Mouse (Mus musculus) kidney, embryonic 15.5 days (tissue): ENCODE results near the gene Mtch2. TPM values are rescaled to one million over a fixed set of nuclear protein-coding genes. Genes with fewer than 3 reads are reported as not detected.

Source experiments
- ATAC-seq: fragments of 200-750 bp; cut with Nextera tagmentation; replicated peaks from 2 replicates; pipeline ENCODE4 v1.8.0; 2017; ENCODE audit warnings: moderate TSS enrichment; ENCODE audit not compliant: low FRiP score
- H3K27ac ChIP-seq: fragments of 300-500 bp; sonication (generic); 2 replicates; pipeline ENCODE4 v1.5.1; 2015; ENCODE audit warnings: mild to moderate bottlenecking, inconsistent platforms
- H3K27me3 ChIP-seq: fragments of 300-500 bp; sonication (generic); 2 replicates; pipeline ENCODE4 v1.6.1; 2015; ENCODE audit warnings: inconsistent platforms
- H3K36me3 ChIP-seq: fragments of 300-500 bp; sonication (generic); 2 replicates; pipeline ENCODE4 v1.6.1; 2015; ENCODE audit warnings: inconsistent platforms
- H3K4me1 ChIP-seq: fragments of 300-500 bp; sonication (generic); 2 replicates; pipeline ENCODE4 v1.6.1; 2015; ENCODE audit warnings: inconsistent platforms
- H3K4me2 ChIP-seq: fragments of 300-500 bp; sonication (generic); 2 replicates; pipeline ENCODE4 v1.6.1; 2015; ENCODE audit warnings: moderate library complexity, mild to moderate bottlenecking, inconsistent platforms
- H3K4me3 ChIP-seq: fragments of 300-500 bp; sonication (generic); replicated peaks from 2 replicates; pipeline ENCODE4 v1.5.1; 2015; ENCODE audit warnings: mild to moderate bottlenecking, inconsistent platforms
- H3K9ac ChIP-seq: fragments of 300-500 bp; sonication (generic); 2 replicates; pipeline ENCODE4 v1.6.1; 2015; ENCODE audit warnings: mild to moderate bottlenecking, inconsistent platforms
- H3K9me3 ChIP-seq: fragments of 300-500 bp; sonication (generic); replicated peaks from 2 replicates; pipeline ENCODE4 v1.6.1; 2016; ENCODE audit warnings: inconsistent platforms
- WGBS: fragments of 180-500 bp; shearing (Covaris S2); methylation state at CpG from one replicate; pipeline ENCODE4 v1.1.7; 2015; ENCODE audit warnings: mixed read lengths; 5-methylcytosine and 5-hydroxymethylcytosine counted together
- polyA plus RNA-seq: library from polyadenylated mRNA; unstranded; fragments of >200 nt; fragmentation: Nextera tagmentation; extraction: Ambion mirVana; gene quantifications from 2 replicates; pipeline ENCODE4 v1.2.1, GENCODE M21; 2015

Mtch2 gene
- polyA plus RNA-seq, 1 experiment from 2014 or later = 208 TPM

GRCm38 (mm10) chr2:90833502-90833901 is 13.5 kb upstream of the Mtch2 start:
- Histone ChIP-seq H3K4me3 (no peak overlapping the region), H3K36me3 (no peaks in the 10 kb centered on the region), H3K4me2 (no peak overlapping the region), H3K27me3 (0 out of 2 replicates have a peak, but pooled peaks cover 3% of the 10 kb centered on the region), H3K4me1 (no peaks in the 10 kb centered on the region), H3K27ac (no peak overlapping the region), H3K9me3 (no peaks in the 10 kb centered on the region), H3K9ac (no peak overlapping the region)
- ATAC-seq = no peak
- 78% methylated on average over 5 of the region's 5 CpGs for WGBS

DNA sequence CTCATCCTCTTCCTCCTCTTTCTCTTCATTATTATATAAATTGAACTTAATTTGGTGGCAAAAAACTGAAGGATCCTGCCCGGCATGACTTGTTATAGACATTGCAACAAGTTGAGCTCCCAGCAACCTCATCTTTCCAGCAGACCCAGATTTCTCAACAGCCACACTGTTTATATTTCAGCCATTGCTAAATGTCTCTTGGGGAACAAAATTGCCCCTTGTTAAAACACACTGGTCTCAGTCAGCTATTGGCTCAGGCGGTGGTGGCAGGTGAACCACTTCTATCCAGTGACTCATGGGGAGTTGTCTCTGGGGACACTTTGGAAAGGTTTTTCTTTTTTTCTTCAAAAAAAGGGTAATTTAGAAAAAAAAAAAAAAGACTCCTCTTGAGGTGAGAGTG is 8.3 kb upstream of the Mtch2 start:
- Histone ChIP-seq H3K27me3 (no peaks in the 10 kb centered on the region), H3K4me3 (no peak overlapping the region), H3K4me2 (no peak overlapping the region), H3K27ac (no peak overlapping the region), H3K9ac (no peak overlapping the region), H3K36me3 (no peaks in the 10 kb centered on the region), H3K9me3 (no peaks in the 10 kb centered on the region), H3K4me1 (no peaks in the 10 kb centered on the region)
- no peak for ATAC-seq
- WGBS = 96% methylated on average over 2 of the region's 2 CpGs

- no peaks in the 10 kb centered on the region for H3K27me3 ChIP-seq
- no peak overlapping the region for H3K9ac ChIP-seq
- ATAC-seq = no peak
These were observed 3.3 kb upstream of the Mtch2 start for GRCm38 (mm10) chr2:90843666-90844065.

GRCm38 (mm10) chr2:90844262-90844661 is 2.7 kb upstream of the Mtch2 start:
- H3K9me3 ChIP-seq = no peaks in the 10 kb centered on the region
- 83% methylated on average over 5 of the region's 5 CpGs for WGBS
- no peak for ATAC-seq
- peaks cover 18% of the 10 kb centered on the region for H3K4me1 ChIP-seq
- no peak overlapping the region for H3K4me2 ChIP-seq
- no peak overlapping the region for H3K27ac ChIP-seq
- H3K4me3 ChIP-seq = no peak overlapping the region
- no peaks in the 10 kb centered on the region for H3K36me3 ChIP-seq
- H3K27me3 ChIP-seq = no peaks in the 10 kb centered on the region
- H3K9ac ChIP-seq = no peak overlapping the region

More at GRCm38 (mm10) chr2:90843666-90844065, 3.3 kb upstream of the Mtch2 start:
- Histone ChIP-seq H3K9me3 (no peaks in the 10 kb centered on the region), H3K36me3 (no peaks in the 10 kb centered on the region), H3K27ac (no peak overlapping the region), H3K4me1 (peaks cover 15% of the 10 kb centered on the region), H3K4me2 (no peak overlapping the region), H3K4me3 (no peak overlapping the region)
- WGBS = 72% methylated on average over 1 of the region's 1 CpGs

- Histone ChIP-seq H3K36me3 (peaks cover 8% of the 10 kb centered on the region), H3K27ac (no peak overlapping the region), H3K4me3 (no peak overlapping the region), H3K4me1 (peaks cover 19% of the 10 kb centered on the region), H3K4me2 (no peak overlapping the region), H3K9me3 (no peaks in the 10 kb centered on the region), H3K27me3 (no peaks in the 10 kb centered on the region), H3K9ac (no peak overlapping the region)
- no peak for ATAC-seq
- 76% methylated on average over 5 of the region's 5 CpGs for WGBS
These were observed 1.7 kb upstream of the Mtch2 start for GRCm38 (mm10) chr2:90845234-90845633.

- H3K4me2 ChIP-seq = peak overlapping the region; percentile 69
- no peaks in the 10 kb centered on the region for H3K27me3 ChIP-seq
- 52% methylated on average over 6 of the region's 6 CpGs for WGBS
- no peaks in the 10 kb centered on the region for H3K9me3 ChIP-seq
- peak overlapping the region; percentile 49; the same call in 1 of the 2 replicates for H3K9ac ChIP-seq
- no peak for ATAC-seq
- H3K4me3 ChIP-seq = peak overlapping the region; percentile 81
- peak overlapping the region; percentile 87 for H3K27ac ChIP-seq
- H3K4me1 ChIP-seq = peaks cover 19% of the 10 kb centered on the region
- peaks cover 17% of the 10 kb centered on the region for H3K36me3 ChIP-seq
These were observed 784 bp upstream of the Mtch2 start for GRCm38 (mm10) chr2:90846171-90846570.

- no peak for ATAC-seq
These were observed 379 bp upstream of the Mtch2 start for GRCm38 (mm10) chr2:90846597-90846954.

DNA sequence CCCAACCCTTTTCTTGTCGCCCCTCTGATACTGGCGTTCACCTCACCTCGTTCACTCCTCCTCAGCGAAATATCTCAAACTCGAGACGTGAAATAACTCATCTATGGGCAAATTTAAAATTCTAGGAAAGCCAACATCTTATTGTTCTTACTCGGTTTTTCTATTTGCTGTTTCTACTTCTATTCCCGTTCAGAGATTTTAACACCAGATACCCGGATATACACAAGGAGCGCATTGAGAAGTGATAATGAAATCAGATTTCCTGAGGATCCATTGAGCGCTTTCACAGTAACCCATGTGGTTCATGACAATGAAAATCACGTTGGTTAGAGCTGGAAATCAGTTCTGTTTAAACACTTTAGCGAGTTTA is 711 bp downstream of the Mtch2 start:
- ATAC-seq = no peak
- no peaks in the 10 kb centered on the region for H3K9me3 ChIP-seq
- H3K9ac ChIP-seq = peak overlapping the region; percentile 92
- H3K27ac ChIP-seq = peak overlapping the region; percentile 88
- H3K4me1 ChIP-seq = peaks cover 19% of the 10 kb centered on the region
- no peaks in the 10 kb centered on the region for H3K27me3 ChIP-seq
- H3K36me3 ChIP-seq = peaks cover 32% of the 10 kb centered on the region
- under 1% methylated on average over 13 of the region's 13 CpGs for WGBS
- peak overlapping the region; percentile 69 for H3K4me2 ChIP-seq
- H3K4me3 ChIP-seq = peak overlapping the region; percentile 81

More at GRCm38 (mm10) chr2:90846597-90846954, 379 bp upstream of the Mtch2 start:
- Histone ChIP-seq H3K4me1 (peaks cover 19% of the 10 kb centered on the region), H3K9me3 (no peaks in the 10 kb centered on the region), H3K27ac (peak overlapping the region; percentile 87), H3K27me3 (no peaks in the 10 kb centered on the region), H3K9ac (peak overlapping the region; percentile 49), H3K36me3 (peaks cover 21% of the 10 kb centered on the region), H3K4me2 (peak overlapping the region; percentile 69), H3K4me3 (peak overlapping the region; percentile 81)
- WGBS = 2% methylated on average over 8 of the region's 8 CpGs

GRCm38 (mm10) chr2:90848331-90848730 is 1.4 kb downstream of the Mtch2 start:
- no peak for ATAC-seq
- H3K9ac ChIP-seq = peak overlapping the region; percentile 92
- H3K9me3 ChIP-seq = no peaks in the 10 kb centered on the region
- no peaks in the 10 kb centered on the region for H3K27me3 ChIP-seq
- peak overlapping the region; percentile 69 for H3K4me2 ChIP-seq
- WGBS = 92% methylated on average over 5 of the region's 5 CpGs
- H3K36me3 ChIP-seq = peaks cover 39% of the 10 kb centered on the region
- peaks cover 19% of the 10 kb centered on the region for H3K4me1 ChIP-seq
- H3K4me3 ChIP-seq = peak overlapping the region; percentile 81
- H3K27ac ChIP-seq = no peak overlapping the region

DNA sequence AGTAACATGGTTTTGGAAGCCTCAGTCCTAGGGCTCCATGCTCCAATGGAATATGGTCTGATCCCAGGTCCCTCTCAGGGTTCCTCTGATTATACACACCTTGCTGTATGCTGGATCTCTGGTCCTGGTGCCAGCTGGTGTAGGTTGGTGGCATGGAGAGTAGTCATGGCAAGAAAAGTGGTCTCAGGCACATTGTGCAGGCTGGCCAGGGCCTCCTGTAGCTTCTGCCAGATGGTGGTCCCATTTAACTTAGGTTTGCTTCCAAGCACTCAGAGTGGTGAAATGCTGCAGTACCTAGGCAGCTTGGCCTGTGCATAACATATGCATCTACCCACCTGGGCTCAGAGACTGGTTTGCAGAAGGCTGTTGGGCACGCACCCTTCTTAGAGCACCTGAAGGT is 3.4 kb downstream of the Mtch2 start:
- Histone ChIP-seq H3K4me3 (no peak overlapping the region), H3K36me3 (peaks cover 58% of the 10 kb centered on the region), H3K27ac (no peak overlapping the region), H3K9ac (no peak overlapping the region), H3K27me3 (no peaks in the 10 kb centered on the region), H3K4me1 (peaks cover 19% of the 10 kb centered on the region), H3K9me3 (no peaks in the 10 kb centered on the region), H3K4me2 (no peak overlapping the region)
- WGBS = 96% methylated on average over 1 of the region's 1 CpGs
- no peak for ATAC-seq

DNA sequence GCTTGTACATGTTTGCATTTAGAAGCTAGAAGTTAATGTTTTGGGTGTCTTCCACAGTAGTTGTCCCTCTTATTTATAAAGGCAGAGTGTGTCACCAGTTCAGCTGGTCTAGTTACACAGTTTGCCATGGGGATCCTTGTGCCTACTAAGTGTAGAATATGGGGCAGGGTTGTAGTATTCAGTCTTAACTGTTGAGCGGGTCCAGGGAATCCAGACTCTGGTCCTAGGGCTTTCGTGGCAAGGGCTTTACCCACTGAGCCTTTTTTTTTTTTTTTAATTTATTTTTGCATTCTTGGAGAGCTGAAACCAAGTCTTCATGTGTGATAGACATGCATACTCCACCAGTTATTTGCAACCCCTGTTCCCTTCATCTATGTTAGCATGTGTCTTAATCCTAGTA is 14.5 kb downstream of the Mtch2 start:
- Histone ChIP-seq H3K36me3 (peaks cover 88% of the 10 kb centered on the region), H3K4me2 (no peak overlapping the region), H3K27me3 (no peaks in the 10 kb centered on the region), H3K4me1 (no peaks in the 10 kb centered on the region), H3K9me3 (no peaks in the 10 kb centered on the region), H3K27ac (no peak overlapping the region), H3K4me3 (no peak overlapping the region), H3K9ac (no peak overlapping the region)
- 94% methylated on average over 2 of the region's 2 CpGs for WGBS
- ATAC-seq = no peak

GRCm38 (mm10) chr2:90864184-90864583 is 17.2 kb downstream of the Mtch2 start:
- Histone ChIP-seq H3K9me3 (no peaks in the 10 kb centered on the region), H3K4me3 (no peak overlapping the region), H3K27ac (no peak overlapping the region), H3K36me3 (peaks cover 84% of the 10 kb centered on the region), H3K4me1 (no peaks in the 10 kb centered on the region), H3K27me3 (no peaks in the 10 kb centered on the region), H3K9ac (no peak overlapping the region), H3K4me2 (no peak overlapping the region)
- no peak for ATAC-seq

- WGBS = 20% methylated on average over 3 of the region's 3 CpGs
- Histone ChIP-seq H3K4me3 (no peak overlapping the region), H3K27me3 (no peaks in the 10 kb centered on the region), H3K36me3 (peaks cover 62% of the 10 kb centered on the region), H3K27ac (no peak overlapping the region), H3K9ac (no peak overlapping the region), H3K4me2 (no peak overlapping the region), H3K4me1 (no peaks in the 10 kb centered on the region), H3K9me3 (no peaks in the 10 kb centered on the region)
- ATAC-seq = peak; percentile 81
These were observed 19.6 kb downstream of the Mtch2 start for GRCm38 (mm10) chr2:90866524-90866923.
